17 mouse cellular contexts compared by ENCODE assay signal in the genomic region with DNA sequence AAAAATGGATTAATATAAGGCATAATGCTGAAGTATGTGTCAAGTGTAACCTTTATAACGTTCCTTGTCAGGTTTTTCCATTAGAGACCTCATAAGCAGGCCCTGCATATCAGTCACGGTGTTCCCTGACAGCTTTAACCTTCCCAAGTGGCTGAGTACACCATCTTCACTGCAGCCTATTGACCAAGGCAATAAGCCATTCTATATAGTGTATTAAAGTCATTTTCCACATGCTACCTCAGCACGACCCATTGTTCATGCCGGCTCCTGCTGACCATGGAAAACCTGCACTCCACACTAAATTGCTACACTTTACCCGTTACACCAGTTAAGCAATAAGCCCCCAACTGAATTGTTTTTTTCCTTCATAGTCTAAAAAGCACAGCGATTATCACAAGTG.
A peak's percentile ranks its signal among the peaks of the same experiment; 100 is the strongest.
DNase-seq lines count a peak whose midpoint lies in the region; ATAC-seq lines count a peak whose summit lies in the region.
"Had no signal": no experiment of that assay in that cellular context is flagged by ENCODE, and none has a peak within 500 bp of the region (broad histone marks: within the 10 kb centered on the region; RNA-seq: fewer than 3 reads in every experiment).

No protein-coding gene starts in this region.

- no peaks in the 10 kb centered on the region for H3K9me3 ChIP-seq in forebrain, embryonic 15.5 days
- H3K9me3 ChIP-seq in limb, embryonic 10.5 days (replicated peaks), result no peaks in the 10 kb centered on the region
- H3K9me3 ChIP-seq in neural tube, embryonic 12.5 days, result no peaks in the 10 kb centered on the region
- H3K9me3 ChIP-seq: embryonic facial prominence, embryonic 15.5 days; G1E; limb, embryonic 13.5 days had no signal

- peak; percentile 35; the same call in 1 of the 2 replicates for ATAC-seq in forebrain, embryonic 15.5 days (replicated peaks)
- ATAC-seq in neural tube, embryonic 12.5 days (ENCODE audit: low FRiP score, low read depth), result peak; percentile 91

- no peaks in the 10 kb centered on the region for H3K27me3 ChIP-seq in forebrain, embryonic 15.5 days
- no peaks in the 10 kb centered on the region for H3K27me3 ChIP-seq in limb, embryonic 10.5 days (ENCODE audit: low read depth, poor library complexity, severe bottlenecking)
- no peaks in the 10 kb centered on the region for H3K27me3 ChIP-seq in neural tube, embryonic 12.5 days (replicated peaks)
- H3K27me3 ChIP-seq: embryonic facial prominence, embryonic 15.5 days; limb, embryonic 13.5 days had no signal

- no peak overlapping the region for H3K4me3 ChIP-seq in forebrain, embryonic 15.5 days
- H3K4me3 ChIP-seq in limb, embryonic 10.5 days, result no peak overlapping the region
- H3K4me3 ChIP-seq in neural tube, embryonic 12.5 days, result no peak overlapping the region
- H3K4me3 ChIP-seq: embryonic facial prominence, embryonic 15.5 days; limb, embryonic 13.5 days had no signal

- DNase-seq in embryo, embryonic 10.5 days (ENCODE audit: low spot score), result peak; percentile 58
- no peak for DNase-seq in limb, embryonic 10.5 days (ENCODE audit: low spot score)
- no peak for DNase-seq in testis, postnatal 10 days (ENCODE audit: low spot score)
- no peak for DNase-seq in cerebellum, postnatal 10 days
- DNase-seq in left cerebral cortex, adult 9 months (ENCODE audit: low spot score in 2 of 2), result no peak
- DNase-seq: adrenal gland, postnatal 10 days; cerebellum, adult 9-11 months; heart, adult 18-20 months; kidney, postnatal 10 days; lung, adult 18-20 months; right cerebral cortex, postnatal 14 days; thymus, adult 18-20 months had no signal

- WGBS in forebrain, embryonic 15.5 days, result 57% methylated on average over 6 of the region's 6 CpGs
- 70% methylated on average over 6 of the region's 6 CpGs for WGBS in limb, embryonic 10.5 days
- 22% methylated on average over 6 of the region's 6 CpGs for WGBS in neural tube, embryonic 12.5 days

- H3K4me2 ChIP-seq in forebrain, embryonic 15.5 days (replicated peaks), result no peak overlapping the region
- no peak overlapping the region for H3K4me2 ChIP-seq in neural tube, embryonic 12.5 days (replicated peaks)
- H3K4me2 ChIP-seq: embryonic facial prominence, embryonic 15.5 days; limb, embryonic 13.5 days had no signal

- no peaks in the 10 kb centered on the region for H3K36me3 ChIP-seq in forebrain, embryonic 15.5 days
- no peaks in the 10 kb centered on the region for H3K36me3 ChIP-seq in limb, embryonic 10.5 days
- H3K36me3 ChIP-seq in neural tube, embryonic 12.5 days, result no peaks in the 10 kb centered on the region
- H3K36me3 ChIP-seq: embryonic facial prominence, embryonic 15.5 days; G1E; limb, embryonic 13.5 days had no signal

- no peaks in the 10 kb centered on the region for H3K4me1 ChIP-seq in forebrain, embryonic 15.5 days
- peaks cover 14% of the 10 kb centered on the region for H3K4me1 ChIP-seq in limb, embryonic 10.5 days
- H3K4me1 ChIP-seq in neural tube, embryonic 12.5 days, result peaks cover 8% of the 10 kb centered on the region
- H3K4me1 ChIP-seq: embryonic facial prominence, embryonic 15.5 days; limb, embryonic 13.5 days had no signal

- no peak overlapping the region for H3K9ac ChIP-seq in forebrain, embryonic 15.5 days (replicated peaks)
- no peak overlapping the region for H3K9ac ChIP-seq in neural tube, embryonic 12.5 days
- H3K9ac ChIP-seq: embryonic facial prominence, embryonic 15.5 days; limb, embryonic 13.5 days had no signal

- H3K27ac ChIP-seq in forebrain, embryonic 15.5 days (replicated peaks), result no peak overlapping the region
- H3K27ac ChIP-seq in limb, embryonic 10.5 days, result peak overlapping the region; percentile 37; the same call in 1 of the 2 replicates
- no peak overlapping the region for H3K27ac ChIP-seq in neural tube, embryonic 12.5 days
- H3K27ac ChIP-seq: embryonic facial prominence, embryonic 15.5 days; limb, embryonic 13.5 days had no signal
